Mouse (Mus musculus) kidney, adult 8-10 months (tissue): ENCODE data around the gene Grid2.
A peak's percentile ranks its signal among the peaks of the same experiment; 100 is the strongest.

Source experiments
- DNase-seq, 2 experiments: peaks; one replicate each; pipeline ENCODE4 v3.0.0; 2022

The Grid2 gene

DNA sequence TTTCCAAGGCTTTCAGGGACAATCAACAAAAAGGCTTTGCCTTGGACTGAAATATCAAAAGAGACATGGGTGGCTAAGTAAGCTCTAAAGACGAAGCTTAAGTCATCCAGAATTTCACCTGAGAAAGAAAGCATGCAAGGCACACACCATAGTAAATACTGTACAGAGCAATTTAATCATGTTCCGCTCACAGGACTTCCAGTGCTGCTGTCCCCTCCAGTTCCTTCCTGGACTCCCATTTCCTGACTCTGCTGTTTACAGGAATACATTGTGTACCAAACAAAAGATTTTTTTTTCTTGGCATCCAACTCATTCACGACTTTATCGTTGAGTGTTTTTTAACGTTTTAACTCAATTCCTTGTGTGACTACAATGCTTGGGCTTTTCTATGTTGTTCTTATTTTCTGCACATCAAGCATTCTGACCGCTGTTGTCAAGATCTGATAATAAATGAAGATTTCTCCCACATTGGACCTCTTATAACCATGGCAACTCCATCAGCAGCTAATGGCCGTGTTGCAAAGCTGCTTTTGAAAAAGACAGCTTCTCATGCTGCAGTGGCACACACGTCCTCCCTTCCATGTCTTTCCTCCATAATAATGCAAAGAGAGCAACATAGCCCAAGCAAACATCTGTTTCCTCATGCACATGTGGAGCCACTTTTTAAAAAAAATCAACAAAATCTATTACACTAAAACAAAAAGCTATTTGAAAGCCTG, 1361.9 kb downstream of the Grid2 start:
- no peak for DNase-seq

DNA sequence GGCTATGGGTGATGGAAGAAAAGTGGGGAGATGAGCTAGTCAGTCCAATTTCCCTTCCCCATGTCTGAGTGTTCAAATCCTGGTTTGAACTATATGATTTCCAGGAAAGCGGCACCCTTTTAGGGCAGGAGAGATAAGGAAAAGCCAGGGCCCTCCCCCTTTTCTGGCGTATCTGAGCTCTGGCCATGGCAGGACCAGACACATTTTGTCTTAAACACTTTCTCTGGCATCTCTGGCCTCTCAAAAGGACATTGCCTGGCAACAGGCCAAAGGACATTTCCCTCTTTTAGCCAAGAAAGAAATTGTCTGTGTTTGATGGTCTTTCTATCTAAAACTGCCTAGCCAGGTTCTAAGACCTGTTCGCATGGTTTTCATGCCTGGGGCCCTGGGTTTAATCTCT, 1367.7 kb downstream of the Grid2 start:
- no peak for DNase-seq

DNA sequence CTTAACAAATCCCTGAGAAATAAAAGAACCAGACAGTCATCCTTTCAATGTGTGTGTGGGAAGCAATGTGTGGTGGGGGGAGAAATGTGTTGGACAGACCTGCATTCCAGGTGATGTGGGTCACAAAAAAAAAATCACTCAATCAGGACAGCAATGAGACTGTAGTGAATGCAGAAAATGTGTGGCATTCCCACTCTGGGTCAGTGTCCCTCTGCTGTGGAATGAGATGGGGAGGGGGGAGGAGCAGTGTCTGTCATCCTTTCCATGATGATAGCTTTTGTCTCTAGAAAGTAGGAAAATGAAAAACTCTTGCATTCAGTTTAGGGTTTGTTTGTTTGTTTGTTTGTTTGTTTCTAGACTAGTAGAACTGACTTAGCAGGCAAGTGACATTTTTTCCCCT, 1392.0 kb downstream of the Grid2 start:
- DNase-seq: no peak

DNA sequence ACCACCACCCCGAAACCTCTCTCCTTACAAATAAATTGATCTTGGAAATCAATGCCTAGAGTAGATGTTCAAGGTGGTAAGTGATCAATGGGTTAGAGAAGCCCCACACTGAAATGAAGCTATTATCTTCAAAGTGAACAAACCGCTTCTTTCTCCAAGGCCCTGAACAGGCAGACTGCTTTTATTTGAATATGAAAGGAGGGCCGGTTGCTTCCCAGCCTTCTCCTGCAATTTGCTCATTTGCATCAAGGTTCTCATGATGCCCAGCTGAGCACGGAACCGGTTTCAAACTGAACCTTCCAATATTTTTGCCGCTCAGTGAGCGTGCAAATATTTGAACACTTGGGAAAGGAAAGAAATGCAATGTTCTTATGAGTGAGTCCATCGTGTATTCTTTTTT, 1392.5 kb downstream of the Grid2 start:
- DNase-seq: no peak

DNA sequence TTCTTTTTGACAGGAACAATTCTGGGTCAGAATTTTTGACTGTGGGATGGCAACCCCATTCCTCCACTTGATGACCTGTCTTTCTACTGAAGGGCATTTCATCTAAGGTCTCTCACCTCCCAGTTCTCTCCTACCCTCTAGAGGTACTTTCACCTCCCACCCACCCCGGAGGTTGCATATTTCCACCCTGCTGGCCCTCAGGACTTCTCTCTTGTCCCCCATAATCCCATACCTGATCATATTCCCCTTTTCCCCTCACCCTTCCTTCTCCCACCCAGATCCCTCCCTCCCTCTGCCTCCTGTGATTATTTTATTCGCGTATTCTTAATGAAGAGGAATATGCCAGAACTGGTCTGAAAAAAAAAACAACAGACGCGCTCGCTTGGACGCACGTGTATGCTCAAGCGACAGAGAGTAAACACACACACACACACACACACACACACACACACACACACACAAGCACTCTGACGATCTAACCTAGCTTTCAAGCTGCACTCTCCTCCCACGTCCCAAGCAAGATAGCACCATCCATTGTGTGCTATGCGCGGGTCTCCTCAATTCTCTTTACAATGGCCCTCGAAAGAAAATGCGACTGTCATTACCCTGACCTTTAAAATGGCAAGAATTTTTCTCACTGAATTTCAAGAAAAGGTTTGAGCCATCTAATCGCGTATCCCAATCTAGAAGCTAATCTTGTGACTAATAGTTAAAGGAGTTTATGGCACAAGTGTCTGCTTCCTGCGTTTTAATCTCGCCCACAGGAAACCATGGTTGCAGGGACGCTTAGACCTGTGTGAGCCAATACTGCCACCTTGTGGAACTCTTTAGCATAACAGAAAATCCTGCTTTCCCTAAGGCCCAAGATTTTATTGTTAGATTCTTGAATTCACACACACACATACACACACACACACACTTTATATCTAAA, 1393.9 kb downstream of the Grid2 start:
- peak; percentile 12 to 48 for DNase-seq

DNA sequence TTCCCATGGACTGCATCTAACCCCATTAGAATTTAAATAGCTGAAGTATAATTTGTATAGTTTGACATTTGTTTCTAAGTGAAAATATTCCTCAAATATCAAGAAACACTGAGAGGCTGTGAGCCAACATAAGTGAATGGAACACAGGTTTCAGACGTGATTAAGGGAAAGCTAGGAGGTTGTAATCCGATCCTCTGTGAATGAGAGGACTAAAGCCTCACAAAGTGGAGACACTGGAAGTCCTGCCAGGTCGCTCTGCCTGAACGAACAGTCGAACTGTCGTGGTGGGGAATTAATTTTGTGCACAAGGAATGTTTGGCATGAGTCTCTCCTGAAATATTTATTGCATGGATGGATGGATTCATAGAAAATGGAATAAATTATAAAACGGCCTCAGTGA, 1395.1 kb downstream of the Grid2 start:
- peak in 1 of 2 experiments; percentile 1 for DNase-seq

DNA sequence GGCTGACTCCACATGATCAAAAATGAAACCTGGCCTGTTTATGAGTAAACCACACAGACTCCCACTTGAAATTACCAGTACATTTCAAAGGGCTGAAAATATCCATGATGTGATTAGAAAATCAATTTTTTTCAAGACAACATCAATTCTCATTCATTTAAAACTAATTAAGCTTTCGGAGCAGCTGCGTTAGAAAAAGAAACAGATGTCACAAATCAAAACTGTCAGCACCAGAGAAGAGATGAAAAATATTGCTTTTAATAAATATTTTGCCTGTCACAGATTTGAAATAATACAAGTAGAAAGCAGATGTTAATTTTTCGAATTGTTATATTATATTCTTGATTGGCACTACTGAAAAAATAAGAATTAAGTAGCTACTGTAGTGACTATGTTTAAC, 1415.3 kb downstream of the Grid2 start:
- no peak for DNase-seq

DNA sequence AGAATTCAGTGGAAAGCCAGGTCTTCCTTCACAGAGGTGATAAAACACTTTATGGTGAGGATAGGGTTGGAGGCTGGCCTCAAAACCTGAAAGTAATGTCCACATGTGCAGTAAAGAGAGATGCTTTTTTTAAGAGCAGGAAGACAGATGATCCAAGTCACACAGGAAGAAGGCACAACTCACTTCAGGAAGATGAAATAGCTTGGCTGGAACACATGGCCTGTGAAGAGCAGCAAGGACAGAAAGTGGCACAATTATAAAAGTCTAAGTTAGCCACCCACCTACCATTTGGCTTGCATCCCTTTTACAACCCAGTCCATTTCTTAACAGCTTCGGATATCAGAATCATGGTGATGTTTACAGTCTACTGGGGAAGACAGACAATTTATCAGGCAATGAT, 1423.1 kb downstream of the Grid2 start:
- DNase-seq: no peak

DNA sequence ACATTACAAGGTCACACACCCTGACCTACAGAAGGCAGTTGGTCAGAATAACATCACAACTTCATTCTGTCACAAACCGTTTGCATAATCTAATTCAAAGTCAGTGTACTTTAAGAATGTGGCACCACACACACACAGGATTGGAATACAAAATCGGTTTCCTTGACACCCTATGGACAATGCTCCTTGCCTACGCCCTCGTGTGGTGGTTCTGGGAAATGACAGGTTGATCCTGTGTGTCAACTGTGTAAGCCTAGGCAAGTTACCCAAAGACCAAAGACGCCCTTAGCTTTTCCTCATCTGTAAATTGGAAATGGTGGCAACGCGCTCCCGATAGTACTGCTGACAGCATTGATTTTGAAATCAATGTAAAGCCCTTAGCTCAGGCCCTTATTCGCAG, 1428.3 kb downstream of the Grid2 start:
- DNase-seq: peak in 1 of 2 experiments; percentile 19

DNA sequence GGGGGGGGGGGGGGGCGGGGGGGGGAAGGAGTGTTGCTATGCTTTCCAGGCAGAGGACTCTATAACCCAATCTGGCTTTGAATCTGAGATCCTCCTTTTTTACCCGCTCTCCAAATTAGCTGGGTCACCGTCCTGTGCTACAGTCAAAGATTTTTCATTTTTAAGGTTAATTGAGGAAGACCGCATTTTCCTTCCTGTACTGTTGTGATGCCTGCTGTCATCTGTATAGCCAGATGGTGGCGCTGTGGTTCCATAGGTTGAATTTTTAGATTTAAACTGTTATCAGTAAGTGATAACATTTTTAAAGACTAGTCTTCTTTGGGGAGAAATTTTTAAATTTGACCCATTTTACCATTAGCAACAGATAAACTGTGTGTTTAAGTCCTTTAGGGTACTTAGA, 1429.3 kb downstream of the Grid2 start:
- DNase-seq: peak in 1 of 2 experiments; percentile 23

DNA sequence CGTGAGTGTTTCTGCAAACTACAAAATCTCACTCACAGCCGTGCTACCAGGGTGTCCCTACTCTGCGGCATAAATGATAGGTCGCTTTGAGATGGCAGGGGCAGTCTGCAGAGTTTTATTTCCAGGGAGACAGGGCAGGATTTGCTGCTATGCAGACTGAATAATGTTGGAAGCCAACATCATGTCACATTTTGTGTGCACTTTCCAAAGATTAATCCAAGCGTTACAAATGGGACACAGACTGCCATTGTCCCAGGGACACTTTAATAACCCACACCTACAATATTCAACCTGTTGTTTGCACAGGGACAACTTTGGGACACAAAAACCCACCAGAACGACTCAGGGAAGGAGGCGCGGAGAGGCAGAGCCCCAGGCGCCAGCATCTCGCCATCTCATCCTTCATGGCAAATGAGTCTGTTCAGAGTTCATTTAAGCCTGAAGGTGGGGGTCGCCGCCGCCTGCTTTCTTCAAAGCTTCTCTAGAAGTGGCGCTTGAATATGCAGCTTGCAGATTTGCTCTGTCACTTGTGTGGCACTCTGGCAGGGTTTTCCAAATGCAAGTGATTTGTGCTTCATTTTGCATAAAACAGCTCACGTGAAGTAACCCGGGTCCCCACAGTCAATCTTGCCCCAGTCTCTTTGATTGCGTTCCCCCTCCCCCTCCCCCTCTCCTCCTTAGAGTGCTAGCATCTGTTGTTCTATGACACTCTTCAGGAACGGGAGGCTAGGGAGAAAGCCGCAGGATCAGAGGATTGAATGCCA, 1432.7 kb downstream of the Grid2 start:
- no peak for DNase-seq

DNA sequence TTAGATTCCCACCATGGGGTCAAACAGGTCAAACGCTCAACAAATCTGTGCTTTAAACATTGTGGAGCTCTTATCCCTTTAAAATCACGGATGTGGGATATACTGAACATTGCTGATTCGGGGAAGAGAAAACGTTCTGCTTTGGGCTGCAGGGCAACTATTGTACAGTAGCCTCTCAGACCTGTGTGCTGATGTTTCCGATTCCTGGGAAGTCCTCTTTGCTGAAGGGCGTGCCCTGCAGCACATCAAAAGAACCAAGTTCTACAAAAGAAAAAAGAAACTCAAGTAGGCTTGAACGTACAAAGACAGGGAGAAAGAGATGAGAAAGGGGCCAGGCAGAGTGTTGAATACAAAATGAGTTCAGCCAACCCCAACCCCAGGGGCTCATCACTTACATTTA, 1439.0 kb downstream of the Grid2 start:
- no peak for DNase-seq

DNA sequence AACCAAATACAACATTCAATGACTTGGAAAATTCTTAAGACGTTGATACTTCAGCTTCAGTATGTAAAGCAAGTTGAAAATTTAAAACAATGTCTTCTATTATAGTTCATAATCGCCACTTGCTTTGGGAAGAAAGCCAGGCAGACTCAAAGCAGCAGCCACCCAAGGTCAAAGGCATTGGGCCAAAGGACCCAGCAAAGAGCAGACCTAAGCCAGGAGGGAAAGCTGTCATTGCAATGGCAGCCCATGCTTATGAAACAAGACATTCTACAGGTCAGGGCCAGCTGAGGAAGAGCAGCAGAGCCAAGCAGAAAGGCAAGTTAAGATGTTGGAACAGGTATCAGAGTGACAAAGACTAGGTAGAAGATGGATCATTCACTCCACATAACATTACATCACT, 1448.0 kb downstream of the Grid2 start:
- no peak for DNase-seq

DNA sequence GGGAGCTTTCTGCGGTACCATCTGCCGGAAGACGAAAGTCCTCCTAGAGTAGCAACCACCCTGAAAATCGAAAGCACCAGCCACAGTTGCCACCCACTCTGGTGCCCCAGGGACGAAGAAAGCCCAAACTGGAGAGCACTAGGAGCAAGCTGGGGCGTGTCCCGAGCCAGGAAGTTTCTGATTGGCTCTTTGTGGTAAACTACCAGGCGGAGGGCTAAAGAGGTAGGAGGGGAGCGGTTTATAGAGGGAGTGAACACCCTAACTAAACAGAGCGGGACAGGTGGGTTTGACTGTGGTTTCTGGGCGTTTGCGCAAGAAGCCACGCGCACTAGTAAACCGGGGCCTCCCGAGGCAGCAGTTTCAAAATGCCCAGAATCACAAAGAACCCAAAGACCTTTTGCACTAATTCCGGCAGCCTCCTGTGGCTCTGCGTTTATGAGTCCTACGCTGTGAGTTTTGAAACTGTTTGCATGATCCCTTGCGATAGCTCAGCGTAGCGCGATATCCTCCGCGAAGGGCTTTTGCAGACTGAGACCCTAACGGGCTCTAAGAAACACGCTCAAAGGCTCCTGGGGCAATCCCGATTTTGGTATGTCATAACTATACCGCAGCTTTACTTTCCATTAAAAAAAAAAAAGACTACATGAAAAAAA, 1472.2 kb downstream of the Grid2 start:
- DNase-seq: peak; percentile 27 to 28

DNA sequence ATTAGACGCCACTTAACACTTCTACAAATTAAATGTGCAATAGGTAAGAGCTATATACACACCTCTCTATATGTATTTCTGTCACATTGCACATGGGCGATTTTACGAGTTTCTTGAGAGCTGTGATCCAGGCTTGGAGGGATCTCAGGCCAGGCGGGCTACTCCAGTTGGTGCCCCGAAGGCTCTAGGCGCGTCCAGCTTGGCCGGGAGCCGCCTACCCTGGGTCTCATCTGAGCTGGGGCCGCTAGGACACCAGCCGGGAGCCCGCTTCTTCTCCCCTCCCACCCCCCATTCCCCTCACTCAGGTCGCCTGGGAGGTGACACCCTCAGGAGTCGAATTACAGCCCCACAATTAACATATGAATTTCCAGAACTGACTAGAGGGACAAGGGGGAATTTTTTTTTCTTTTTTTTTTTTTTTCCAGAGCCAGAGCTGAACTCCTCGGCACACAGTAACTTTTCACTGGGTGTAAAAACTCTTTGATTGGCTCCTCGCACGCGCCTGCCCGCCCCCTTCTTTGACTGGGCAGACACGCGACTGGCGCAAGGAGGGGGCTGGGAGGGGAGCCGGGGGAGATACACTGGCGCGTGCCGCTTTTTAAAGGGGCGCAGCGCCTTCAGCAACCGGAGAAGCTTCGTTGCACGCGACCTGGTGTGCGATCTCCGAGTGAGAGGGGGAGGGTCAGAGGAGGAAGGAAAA, 1473.0 kb downstream of the Grid2 start, which contains the start of gene Atoh1:
Atoh1 (plus strand) TSS at position 627 of the 700 bp plus-strand sequence.
- peak; percentile 28 to 35 for DNase-seq

DNA sequence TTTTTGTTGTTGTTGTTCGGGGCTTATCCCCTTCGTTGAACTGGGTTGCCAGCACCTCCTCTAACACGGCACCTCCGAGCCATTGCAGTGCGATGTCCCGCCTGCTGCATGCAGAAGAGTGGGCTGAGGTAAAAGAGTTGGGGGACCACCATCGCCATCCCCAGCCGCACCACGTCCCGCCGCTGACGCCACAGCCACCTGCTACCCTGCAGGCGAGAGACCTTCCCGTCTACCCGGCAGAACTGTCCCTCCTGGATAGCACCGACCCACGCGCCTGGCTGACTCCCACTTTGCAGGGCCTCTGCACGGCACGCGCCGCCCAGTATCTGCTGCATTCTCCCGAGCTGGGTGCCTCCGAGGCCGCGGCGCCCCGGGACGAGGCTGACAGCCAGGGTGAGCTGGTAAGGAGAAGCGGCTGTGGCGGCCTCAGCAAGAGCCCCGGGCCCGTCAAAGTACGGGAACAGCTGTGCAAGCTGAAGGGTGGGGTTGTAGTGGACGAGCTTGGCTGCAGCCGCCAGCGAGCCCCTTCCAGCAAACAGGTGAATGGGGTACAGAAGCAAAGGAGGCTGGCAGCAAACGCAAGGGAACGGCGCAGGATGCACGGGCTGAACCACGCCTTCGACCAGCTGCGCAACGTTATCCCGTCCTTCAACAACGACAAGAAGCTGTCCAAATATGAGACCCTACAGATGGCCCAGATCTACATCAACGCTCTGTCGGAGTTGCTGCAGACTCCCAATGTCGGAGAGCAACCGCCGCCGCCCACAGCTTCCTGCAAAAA, 1473.7 kb downstream of the Grid2 start:
- DNase-seq: no peak

DNA sequence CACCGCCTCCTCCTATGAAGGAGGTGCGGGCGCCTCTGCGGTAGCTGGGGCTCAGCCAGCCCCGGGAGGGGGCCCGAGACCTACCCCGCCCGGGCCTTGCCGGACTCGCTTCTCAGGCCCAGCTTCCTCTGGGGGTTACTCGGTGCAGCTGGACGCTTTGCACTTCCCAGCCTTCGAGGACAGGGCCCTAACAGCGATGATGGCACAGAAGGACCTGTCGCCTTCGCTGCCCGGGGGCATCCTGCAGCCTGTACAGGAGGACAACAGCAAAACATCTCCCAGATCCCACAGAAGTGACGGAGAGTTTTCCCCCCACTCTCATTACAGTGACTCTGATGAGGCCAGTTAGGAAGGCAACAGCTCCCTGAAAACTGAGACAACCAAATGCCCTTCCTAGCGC, 1474.4 kb downstream of the Grid2 start:
- DNase-seq: no peak

DNA sequence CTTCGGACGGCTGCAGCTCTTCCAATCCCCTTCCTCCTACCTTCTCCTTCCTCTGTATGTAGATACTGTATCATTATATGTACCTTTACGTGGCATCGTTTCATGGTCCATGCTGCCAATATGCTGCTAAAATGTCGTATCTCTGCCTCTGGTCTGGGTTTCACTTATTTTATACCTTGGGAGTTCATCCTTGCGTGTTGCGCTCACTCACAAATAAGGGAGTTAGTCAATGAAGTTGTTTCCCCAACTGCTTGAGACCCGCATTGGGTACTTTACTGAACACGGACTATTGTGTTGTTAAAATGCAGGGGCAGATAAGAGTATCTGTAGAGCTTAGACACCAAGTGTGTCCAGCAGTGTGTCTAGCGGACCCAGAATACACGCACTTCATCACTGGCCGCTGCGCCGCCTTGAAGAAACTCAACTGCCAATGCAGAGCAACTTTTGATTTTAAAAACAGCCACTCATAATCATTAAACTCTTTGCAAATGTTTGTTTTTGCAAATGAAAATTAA, 1474.9 kb downstream of the Grid2 start:
- no peak for DNase-seq

DNA sequence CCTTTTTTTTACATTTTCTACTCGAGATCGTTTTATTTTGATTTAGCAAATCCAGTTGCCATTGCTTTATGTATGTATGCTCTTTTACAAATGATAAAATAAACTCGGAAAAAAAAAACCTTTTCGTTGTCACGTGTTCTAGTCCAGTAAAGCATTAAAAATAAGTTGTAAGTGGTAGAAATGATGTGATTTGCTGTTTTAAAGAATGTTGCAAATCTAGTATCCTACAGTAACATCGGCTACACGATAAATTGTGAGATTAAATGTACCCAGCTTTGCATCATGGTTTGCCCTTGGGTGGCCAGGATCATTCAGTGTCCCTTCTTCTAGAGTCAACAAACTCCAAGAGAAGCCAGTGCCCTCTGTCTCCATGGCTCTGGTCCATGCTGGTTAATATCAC, 1475.5 kb downstream of the Grid2 start:
- DNase-seq: no peak

DNA sequence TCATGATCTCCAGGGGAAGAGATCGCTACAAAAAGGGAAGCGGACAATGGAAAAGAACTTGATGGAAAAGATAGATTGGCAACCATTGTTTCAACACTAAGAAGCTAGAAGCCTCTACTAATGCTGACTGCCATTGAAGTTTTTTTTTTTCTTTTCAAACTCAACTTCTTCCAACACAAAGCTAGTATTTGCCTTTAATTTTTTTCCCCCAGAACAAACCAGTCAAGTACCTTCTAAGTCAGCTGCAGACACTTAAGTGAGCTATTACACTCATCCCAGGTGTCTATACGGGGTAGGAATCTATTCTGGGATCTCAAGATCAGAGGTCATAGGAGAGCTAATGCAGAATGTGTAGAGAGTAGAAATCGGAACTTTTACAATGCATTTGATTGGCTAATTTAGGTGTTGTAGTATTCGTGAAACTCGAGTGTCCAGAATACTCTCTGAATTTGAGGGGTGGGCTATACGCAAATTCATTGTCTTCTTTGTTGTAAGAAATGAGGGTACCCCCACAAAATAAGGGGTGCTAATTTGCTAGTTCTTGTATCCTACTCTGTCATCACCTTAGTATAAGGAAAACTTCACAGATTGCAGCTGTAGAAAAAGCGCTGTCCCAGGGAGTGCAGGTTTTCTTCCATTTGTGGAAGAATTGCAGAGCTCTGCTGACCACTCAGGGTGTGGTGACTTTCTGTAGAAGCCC, 1476.1 kb downstream of the Grid2 start:
- DNase-seq: no peak
